Mouse (Mus musculus) hindbrain, embryonic 11.5 days (tissue): Measurements from ENCODE around the gene Rgs14. TPM values are rescaled to one million over a fixed set of nuclear protein-coding genes. Genes with fewer than 3 reads are reported as not detected.

Source experiments
- ATAC-seq: fragments of 200-750 bp; cut with Nextera tagmentation; 2 replicates; pipeline ENCODE4 v1.8.0; 2017; ENCODE audit warnings: mild to moderate bottlenecking, moderate TSS enrichment, moderate library complexity; ENCODE audit not compliant: low FRiP score
- DNase-seq: peaks from one replicate; pipeline ENCODE4 v3.0.0-alpha.2; 2015; ENCODE audit warnings: low spot score
- H3K27ac ChIP-seq: fragments of 300-500 bp; sonication (generic); 2 replicates; pipeline ENCODE4 v1.5.1; 2014; ENCODE audit warnings: mild to moderate bottlenecking, low read depth, low read length
- H3K27me3 ChIP-seq: fragments of 300-500 bp; sonication (generic); 2 replicates; pipeline ENCODE4 v1.6.1; 2014; ENCODE audit warnings: mild to moderate bottlenecking, low read length, moderate library complexity, mixed read lengths; ENCODE audit not compliant: control insufficient read depth, insufficient read depth
- H3K36me3 ChIP-seq: fragments of 300-500 bp; sonication (generic); 2 replicates; pipeline ENCODE4 v1.6.1; 2014; ENCODE audit warnings: mild to moderate bottlenecking, low read length, moderate library complexity, mixed read lengths; ENCODE audit not compliant: control insufficient read depth, insufficient read depth
- H3K4me1 ChIP-seq: fragments of 300-500 bp; sonication (generic); replicated peaks from 2 replicates; pipeline ENCODE4 v1.6.1; 2014; ENCODE audit warnings: low read length, mixed read lengths; ENCODE audit not compliant: control insufficient read depth, insufficient read depth
- H3K4me2 ChIP-seq: fragments of 300-500 bp; sonication (generic); replicated peaks from 2 replicates; pipeline ENCODE4 v1.6.1; 2014; ENCODE audit warnings: mild to moderate bottlenecking, low read depth, low read length
- H3K4me3 ChIP-seq: fragments of 300-500 bp; sonication (generic); 2 replicates; pipeline ENCODE4 v1.5.1; 2014; ENCODE audit warnings: low read depth, low read length
- H3K9ac ChIP-seq: fragments of 300-500 bp; sonication (generic); 2 replicates; pipeline ENCODE4 v1.6.1; 2014; ENCODE audit warnings: low read depth, low read length
- H3K9me3 ChIP-seq: fragments of 300-500 bp; sonication (generic); 2 replicates; pipeline ENCODE4 v1.6.1; 2016; ENCODE audit warnings: low read length; ENCODE audit not compliant: control insufficient read depth
- WGBS: fragments of 180-500 bp; shearing (Covaris S2); extraction: QIAGEN DNeasy Blood & Tissue Kit; methylation state at CpG from one replicate; pipeline ENCODE4 v1.1.7; 2014; 5-methylcytosine and 5-hydroxymethylcytosine counted together
- polyA plus RNA-seq: library from polyadenylated mRNA; unstranded; fragments of >200 nt; fragmentation: Nextera tagmentation; extraction: Ambion mirVana; gene quantifications from 2 replicates; pipeline ENCODE4 v1.2.1, GENCODE M21; 2014

Rgs14 gene
- polyA plus RNA-seq, 1 experiment from 2014 or later = 0.48 TPM

- ATAC-seq = no peak
- DNase-seq = no peak
- no peak overlapping the region for H3K27ac ChIP-seq
- H3K9ac ChIP-seq = no peak overlapping the region
- H3K4me2 ChIP-seq = no peak overlapping the region
- H3K4me3 ChIP-seq = no peak overlapping the region
- H3K27me3 ChIP-seq = no peaks in the 10 kb centered on the region
- no peaks in the 10 kb centered on the region for H3K4me1 ChIP-seq
- H3K36me3 ChIP-seq = no peaks in the 10 kb centered on the region
- 63% methylated on average over 12 of the region's 12 CpGs for WGBS
- no peaks in the 10 kb centered on the region for H3K9me3 ChIP-seq
These were observed 31.1 kb upstream of the Rgs14 start for GRCm38 (mm10) chr13:55338131-55339054.

- Histone ChIP-seq H3K9me3 (no peaks in the 10 kb centered on the region), H3K27ac (no peak overlapping the region), H3K36me3 (0 out of 2 replicates have a peak, but pooled peaks cover 3% of the 10 kb centered on the region), H3K4me2 (no peak overlapping the region), H3K9ac (no peak overlapping the region), H3K4me1 (no peaks in the 10 kb centered on the region), H3K27me3 (no peaks in the 10 kb centered on the region; the same call in 1 of the 2 replicates), H3K4me3 (no peak overlapping the region)
- ATAC-seq (no peak), DNase-seq (no peak)
- 42% methylated on average over 2 of the region's 2 CpGs for WGBS
These were observed 30.3 kb upstream of the Rgs14 start for GRCm38 (mm10) chr13:55339259-55339658.

DNA sequence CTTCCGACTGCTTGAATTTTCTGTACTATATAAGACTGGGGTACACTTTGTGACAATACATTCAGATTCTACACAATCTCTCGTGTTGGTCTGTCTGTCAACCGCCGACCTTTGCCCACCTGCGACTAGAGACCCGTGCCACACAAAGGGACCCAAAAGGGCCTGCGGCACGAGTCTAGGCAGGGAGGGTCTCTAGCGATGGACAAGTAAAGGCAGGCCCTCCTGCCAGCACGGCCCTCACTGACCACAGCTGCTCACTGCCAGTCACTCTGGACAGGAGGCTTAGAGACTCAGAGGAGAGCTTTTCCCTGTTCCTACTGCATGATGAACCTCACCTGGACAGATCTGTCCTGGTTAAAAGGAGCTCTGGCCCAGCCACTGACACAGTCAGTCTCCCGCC, 27.1 kb upstream of the Rgs14 start:
- no peak for ATAC-seq
- H3K27me3 ChIP-seq = no peaks in the 10 kb centered on the region; the same call in 1 of the 2 replicates
- no peaks in the 10 kb centered on the region for H3K4me1 ChIP-seq
- no peak overlapping the region for H3K9ac ChIP-seq
- DNase-seq = no peak
- peaks cover 13% of the 10 kb centered on the region for H3K36me3 ChIP-seq
- no peak overlapping the region for H3K27ac ChIP-seq
- no peak overlapping the region for H3K4me2 ChIP-seq
- H3K4me3 ChIP-seq = no peak overlapping the region
- no peaks in the 10 kb centered on the region for H3K9me3 ChIP-seq
- WGBS = 41% methylated on average over 11 of the region's 11 CpGs

DNA sequence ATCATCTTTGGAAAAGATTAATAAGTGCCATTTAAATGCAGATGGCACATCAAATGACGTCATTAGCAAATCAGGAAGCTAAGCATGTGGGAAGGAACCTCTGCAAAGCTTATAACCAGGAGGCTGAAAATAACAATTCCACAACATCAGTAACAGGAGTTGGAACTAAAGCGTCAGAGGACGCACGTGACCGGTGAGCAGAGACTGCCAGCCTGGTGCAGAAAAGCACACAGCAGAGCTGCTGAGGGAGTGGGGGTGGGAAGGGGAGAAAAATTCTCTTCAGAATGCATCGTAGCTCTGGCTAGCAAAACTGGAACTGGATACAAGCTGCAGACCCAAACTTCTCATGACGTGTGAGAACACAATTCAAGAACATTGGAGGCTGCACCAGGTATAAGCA, 25.2 kb upstream of the Rgs14 start:
- Histone ChIP-seq H3K4me3 (no peak overlapping the region), H3K27ac (no peak overlapping the region), H3K27me3 (no peaks in the 10 kb centered on the region; the same call in 1 of the 2 replicates), H3K4me1 (no peaks in the 10 kb centered on the region), H3K9ac (no peak overlapping the region), H3K9me3 (no peaks in the 10 kb centered on the region), H3K4me2 (no peak overlapping the region), H3K36me3 (peaks cover 22% of the 10 kb centered on the region)
- 88% methylated on average over 7 of the region's 7 CpGs for WGBS
- ATAC-seq (no peak), DNase-seq (no peak)

GRCm38 (mm10) chr13:55346745-55347144, 22.8 kb upstream of the Rgs14 start:
- H3K36me3 ChIP-seq = peaks cover 30% of the 10 kb centered on the region
- no peaks in the 10 kb centered on the region for H3K9me3 ChIP-seq
- H3K27me3 ChIP-seq = no peaks in the 10 kb centered on the region; the same call in 1 of the 2 replicates
- H3K4me2 ChIP-seq = no peak overlapping the region
- H3K27ac ChIP-seq = no peak overlapping the region
- H3K4me3 ChIP-seq = no peak overlapping the region
- DNase-seq (no peak), ATAC-seq (no peak)
- WGBS = 90% methylated on average over 11 of the region's 11 CpGs
- H3K9ac ChIP-seq = no peak overlapping the region
- H3K4me1 ChIP-seq = no peaks in the 10 kb centered on the region

GRCm38 (mm10) chr13:55361145-55361544, 8.4 kb upstream of the Rgs14 start:
- ATAC-seq = no peak
- H3K9me3 ChIP-seq = no peaks in the 10 kb centered on the region
- peak overlapping the region; percentile 97 for H3K4me3 ChIP-seq
- H3K4me2 ChIP-seq = peak overlapping the region; percentile 65
- H3K9ac ChIP-seq = peak overlapping the region; percentile 28; the same call in 1 of the 2 replicates
- H3K27ac ChIP-seq = no peak overlapping the region
- no peak for DNase-seq
- no peaks in the 10 kb centered on the region for H3K27me3 ChIP-seq
- H3K36me3 ChIP-seq = no peaks in the 10 kb centered on the region
- H3K4me1 ChIP-seq = no peaks in the 10 kb centered on the region; the same call in 1 of the 2 replicates

DNA sequence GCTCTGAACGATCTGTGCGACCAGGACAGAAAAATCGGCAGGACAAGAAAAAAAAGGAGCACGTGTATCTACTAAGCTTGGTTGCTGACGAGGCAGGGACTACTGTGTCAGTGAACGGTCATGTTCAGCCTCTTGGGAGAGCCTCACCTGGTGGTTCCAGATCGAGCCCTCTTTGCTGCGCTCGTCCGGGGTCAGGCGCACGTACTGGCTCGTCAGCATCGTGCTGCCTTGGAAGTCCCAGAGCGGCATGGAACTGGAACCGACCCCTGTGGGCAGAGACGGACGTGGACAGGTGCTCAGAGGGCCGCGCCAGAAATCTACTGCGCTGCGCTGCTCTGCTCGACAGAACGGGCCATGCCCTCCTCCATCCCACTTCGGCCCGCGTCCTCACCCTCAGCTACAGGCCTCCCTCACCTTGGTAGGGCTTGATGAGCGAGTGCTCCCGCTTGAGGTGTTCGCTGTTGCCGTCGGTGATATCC, 7.5 kb upstream of the Rgs14 start:
- Histone ChIP-seq H3K4me2 (peak overlapping the region; percentile 65), H3K36me3 (no peaks in the 10 kb centered on the region), H3K4me3 (peak overlapping the region; percentile 97), H3K27ac (peak overlapping the region; percentile 89), H3K27me3 (no peaks in the 10 kb centered on the region), H3K4me1 (no peaks in the 10 kb centered on the region; the same call in 1 of the 2 replicates), H3K9me3 (no peaks in the 10 kb centered on the region), H3K9ac (peak overlapping the region; percentile 94)
- no peak for DNase-seq
- ATAC-seq = peak; percentile 70
- WGBS = 1% methylated on average over 32 of the region's 32 CpGs

GRCm38 (mm10) chr13:55362453-55363060, 7.0 kb upstream of the Rgs14 start, which contains the start of gene Lman2:
Gene Lman2, minus strand, starts transcription at chr13:55362783.
- under 1% methylated on average over 35 of the region's 35 CpGs for WGBS
- peak; percentile 97 for ATAC-seq
- H3K4me3 ChIP-seq = peak within 1 kb of the TSS; percentile 97

More at GRCm38 (mm10) chr13:55362453-55363060, 7.0 kb upstream of the Rgs14 start, which contains the start of gene Lman2:
- Histone ChIP-seq H3K27ac (peak within 1 kb of the TSS; percentile 89), H3K4me1 (no peaks in the 10 kb centered on the region; the same call in 1 of the 2 replicates), H3K9ac (peak within 1 kb of the TSS; percentile 94), H3K36me3 (no peaks in the 10 kb centered on the region), H3K27me3 (no peaks in the 10 kb centered on the region), H3K4me2 (peak within 1 kb of the TSS; percentile 65), H3K9me3 (no peaks in the 10 kb centered on the region)
- peak; percentile 96 for DNase-seq
